Mouse (Mus musculus) A20 (cell line): ENCODE measurements around the gene Metap1d.

Source experiments
- DNase-seq: peaks from one replicate; pipeline ENCODE4 v3.0.0-alpha.2; 2011; ENCODE audit warnings: low read depth, low spot score

The Metap1d gene

GRCm38 (mm10) chr2:71474345-71474744, 21.3 kb downstream of the Metap1d start:
- no peak for DNase-seq

GRCm38 (mm10) chr2:71475311-71475710, 22.2 kb downstream of the Metap1d start:
- no peak for DNase-seq

GRCm38 (mm10) chr2:71475760-71476159, 22.7 kb downstream of the Metap1d start:
- DNase-seq, result no peak

- no peak for DNase-seq
Observed at GRCm38 (mm10) chr2:71477787-71478186, 24.7 kb downstream of the Metap1d start.

GRCm38 (mm10) chr2:71479917-71480316, 26.8 kb downstream of the Metap1d start:
- DNase-seq, result no peak

GRCm38 (mm10) chr2:71481825-71482224, 28.7 kb downstream of the Metap1d start:
- DNase-seq, result peak; percentile 13

GRCm38 (mm10) chr2:71483046-71483716, 30.1 kb downstream of the Metap1d start:
- no peak for DNase-seq

- no peak for DNase-seq
Observed at GRCm38 (mm10) chr2:71483717-71484066, 30.6 kb downstream of the Metap1d start.

GRCm38 (mm10) chr2:71491295-71491694, 38.2 kb downstream of the Metap1d start:
- peak; percentile 51 for DNase-seq

- DNase-seq, result no peak
Observed at GRCm38 (mm10) chr2:71493161-71493683, 40.1 kb downstream of the Metap1d start.

GRCm38 (mm10) chr2:71494503-71494902, 41.4 kb downstream of the Metap1d start:
- DNase-seq, result no peak

GRCm38 (mm10) chr2:71494971-71495370, 41.9 kb downstream of the Metap1d start:
- no peak for DNase-seq

GRCm38 (mm10) chr2:71497175-71497574, 44.1 kb downstream of the Metap1d start:
- no peak for DNase-seq

- DNase-seq, result no peak
Observed at GRCm38 (mm10) chr2:71499276-71500230, 46.5 kb downstream of the Metap1d start.

GRCm38 (mm10) chr2:71504852-71505251, 51.8 kb downstream of the Metap1d start:
- no peak for DNase-seq

- no peak for DNase-seq
Observed at GRCm38 (mm10) chr2:71511209-71511608, 58.1 kb downstream of the Metap1d start.

- DNase-seq, result no peak
Observed at GRCm38 (mm10) chr2:71512326-71512725, 59.2 kb downstream of the Metap1d start.

GRCm38 (mm10) chr2:71516995-71517394, 63.9 kb downstream of the Metap1d start:
- DNase-seq, result no peak

- no peak for DNase-seq
Observed at GRCm38 (mm10) chr2:71517466-71518099, 64.5 kb downstream of the Metap1d start.

- DNase-seq, result no peak
Observed at GRCm38 (mm10) chr2:71522871-71523270, 69.8 kb downstream of the Metap1d start.

- no peak for DNase-seq
Observed at GRCm38 (mm10) chr2:71523431-71523830, 70.4 kb downstream of the Metap1d start.

GRCm38 (mm10) chr2:71524763-71525162, 71.7 kb downstream of the Metap1d start:
- no peak for DNase-seq
